Comparison of ENCODE assay signal across 20 mouse cellular contexts in the genomic region with DNA sequence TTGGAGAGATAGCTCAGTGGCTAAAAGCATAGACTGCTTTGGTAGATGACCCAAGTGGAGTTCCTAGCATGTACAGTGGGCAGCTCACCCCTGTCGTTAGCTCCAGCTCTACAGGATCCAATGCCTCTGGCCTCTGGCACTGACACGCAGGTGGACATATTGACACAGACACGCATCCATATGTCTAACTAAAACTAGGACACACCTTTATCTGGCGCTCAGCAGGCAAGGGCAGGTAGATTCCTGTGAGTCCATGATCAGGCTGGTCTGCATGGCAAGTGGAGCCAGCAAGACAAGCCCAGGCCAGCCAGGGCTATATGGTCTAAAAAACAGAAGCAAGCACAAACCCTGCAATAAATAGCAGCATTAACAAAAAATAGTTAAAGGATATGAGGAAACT.
DNase-seq lines count a peak whose midpoint lies in the region; ATAC-seq and TF ChIP-seq lines count a peak whose summit lies in the region.
"Had no signal": no experiment of that assay in that cellular context is flagged by ENCODE, and none has a peak within 500 bp of the region (broad histone marks: within the 10 kb centered on the region; RNA-seq: fewer than 3 reads in every experiment).

No protein-coding gene starts in this region.

- H3K4me3 ChIP-seq in cerebellum, adult 2 months (replicated peaks; ENCODE audit: insufficient read depth, low read depth, low read length) = no peak overlapping the region
- H3K4me3 ChIP-seq: embryonic facial prominence, embryonic 13.5 days; forebrain, embryonic 12.5 days; heart, embryonic 10.5 days; hindbrain, embryonic 13.5 days had no signal

- no peak for DNase-seq in cerebellum, postnatal 4 days (ENCODE audit: low spot score in 2 of 2)
- peak; percentile 69 to 88 for DNase-seq in cerebellum, adult 2 months
- peak; percentile 43 to 51 for DNase-seq in cerebellum, postnatal 10 days
- DNase-seq in lung, postnatal 36 days = no peak
- no peak for DNase-seq in frontal cortex, postnatal 36 days (ENCODE audit: low spot score in 2 of 2)
- no peak for DNase-seq in right cerebral cortex, adult 18-20 months
- DNase-seq: adrenal gland, postnatal 10 days; B cell, adult 2 months; gastrocnemius, postnatal 25 days; heart, postnatal 10 days; heart, postnatal 4 days; kidney, adult 11 months had no signal

- TF ChIP-seq POLR2A in cerebellum, adult 2 months (IDR thresholded peaks at IDR 0.05; ENCODE audit: borderline replicate concordance, insufficient read depth, low read length) = no peak

- H3K4me1 ChIP-seq in cerebellum, adult 2 months (ENCODE audit: control insufficient read depth, insufficient read depth, low read length) = peaks cover 14% of the 10 kb centered on the region
- H3K4me1 ChIP-seq: embryonic facial prominence, embryonic 13.5 days; forebrain, embryonic 12.5 days; heart, embryonic 10.5 days; hindbrain, embryonic 13.5 days had no signal

- WGBS in cerebellum, adult 2 months = 12% methylated on average over 4 of the region's 4 CpGs

- peak overlapping the region; percentile 45; the same call in 1 of the 2 replicates for H3K27ac ChIP-seq in cerebellum, adult 2 months (ENCODE audit: insufficient read depth, low read length)
- H3K27ac ChIP-seq: embryonic facial prominence, embryonic 13.5 days; forebrain, embryonic 12.5 days; heart, embryonic 10.5 days; hindbrain, embryonic 13.5 days; hindbrain, postnatal 0 days had no signal

- H3K27me3 ChIP-seq in cerebellum, adult 2 months (ENCODE audit: control insufficient read depth, insufficient read depth, low read length) = no peaks in the 10 kb centered on the region
- H3K27me3 ChIP-seq: embryonic facial prominence, embryonic 13.5 days; forebrain, embryonic 12.5 days; hindbrain, embryonic 13.5 days had no signal

- no peak for TF ChIP-seq CTCF in cerebellum, adult 2 months (IDR thresholded peaks at IDR 0.05; ENCODE audit: borderline replicate concordance, insufficient read depth, low read depth, low read length)

- ATAC-seq in cerebellum, adult (ENCODE audit: insufficient number of reproducible peaks, low FRiP score, low TSS enrichment) = peak; percentile 80
- ATAC-seq: CD4-positive, CD25-positive, alpha-beta regulatory T cell, adult 4 months; forebrain, embryonic 16.5 days; hindbrain, postnatal 0 days had no signal

Comparison
In these comparisons a context has a peak if more than half of its experiments do, and no peak if none do; other contexts are left out.
1. DNase-seq: peak in cerebellum, adult 2 months (2 of 2) and cerebellum, postnatal 10 days (2 of 2); none in cerebellum, postnatal 4 days (0 of 2), lung, postnatal 36 days (single experiment), frontal cortex, postnatal 36 days (0 of 2) and right cerebral cortex, adult 18-20 months (single experiment).